Mouse (Mus musculus) E14TG2a.4 (cell line): ENCODE data around the gene Vmn1r231.

Source experiments
- H3K27me3 ChIP-seq: 2 replicates; pipeline ENCODE4 v1.6.1; 2014; ENCODE audit warnings: low read length, control low read depth; ENCODE audit not compliant: insufficient read depth
- H3K36me3 ChIP-seq: 2 replicates; pipeline ENCODE4 v1.6.1; 2014; ENCODE audit warnings: low read length, control low read depth; ENCODE audit not compliant: insufficient read depth
- H3K4me1 ChIP-seq: replicated peaks from 2 replicates; pipeline ENCODE4 v1.6.1; 2014; ENCODE audit warnings: low read depth, low read length, control low read depth
- H3K4me3 ChIP-seq: replicated peaks from 2 replicates; pipeline ENCODE4 v1.5.1; 2014; ENCODE audit warnings: mild to moderate bottlenecking, low read length
- H3K9me3 ChIP-seq: 2 replicates; pipeline ENCODE4 v1.6.1; 2014; ENCODE audit warnings: low read length, control low read depth
- CTCF ChIP-seq: conservative IDR thresholded peaks from 2 replicates; pipeline ENCODE4 v1.5.1; 2014; ENCODE audit warnings: low read length
- NANOG ChIP-seq: IDR thresholded peaks from 2 replicates; pipeline ENCODE4 v1.6.1; 2014; ENCODE audit warnings: borderline replicate concordance, low read length, mixed read lengths
- POU5F1 ChIP-seq: IDR thresholded peaks from 2 replicates; pipeline ENCODE4 v1.6.1; 2014; ENCODE audit warnings: low read length, borderline replicate concordance

The Vmn1r231 gene

DNA sequence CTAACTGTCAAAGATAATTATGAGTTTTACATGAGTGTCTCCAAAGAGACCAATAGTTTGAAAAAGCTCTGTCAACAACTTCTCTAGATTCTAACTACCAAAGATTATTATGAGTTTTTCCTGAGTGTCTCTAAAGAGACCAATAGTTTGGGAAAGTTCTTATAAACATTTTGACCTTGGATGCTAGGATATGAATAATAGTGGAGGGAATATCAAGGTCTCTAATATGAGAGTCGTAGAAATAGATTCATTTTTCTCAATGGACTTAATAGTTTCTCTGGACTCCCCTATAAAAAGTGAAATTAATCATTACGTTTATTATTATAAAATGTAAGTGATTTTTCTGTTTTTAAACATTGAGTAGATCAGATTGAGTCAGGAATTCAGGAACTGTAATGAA is at the start of gene Vmn1r231:
TSS of gene Vmn1r231 (minus strand) at position 101 of the 400 bp plus-strand sequence.
- Histone ChIP-seq H3K4me3 (no peak within 1 kb of the TSS), H3K9me3 (no peaks in the 10 kb centered on the region; the same call in 1 of the 2 replicates), H3K27me3 (no peaks in the 10 kb centered on the region), H3K36me3 (no peaks in the 10 kb centered on the region), H3K4me1 (no peaks in the 10 kb centered on the region)
- no peak for TF ChIP-seq CTCF
- TF ChIP-seq NANOG = no peak
- no peak for TF ChIP-seq POU5F1

GRCm38 (mm10) chr17:20946636-20947035 is 41.7 kb upstream of the Vmn1r231 start:
- peaks cover 45% of the 10 kb centered on the region for H3K4me1 ChIP-seq
- peaks cover 7% of the 10 kb centered on the region; the same call in 1 of the 2 replicates for H3K9me3 ChIP-seq
- H3K36me3 ChIP-seq = peaks cover 33% of the 10 kb centered on the region
- H3K27me3 ChIP-seq = no peaks in the 10 kb centered on the region
- peak overlapping the region; percentile 91 for H3K4me3 ChIP-seq
- no peak for TF ChIP-seq CTCF
- TF ChIP-seq POU5F1 = no peak
- no peak for TF ChIP-seq NANOG

- H3K4me1 ChIP-seq = peaks cover 45% of the 10 kb centered on the region
- H3K27me3 ChIP-seq = no peaks in the 10 kb centered on the region
- peak overlapping the region; percentile 91 for H3K4me3 ChIP-seq
- no peak for TF ChIP-seq CTCF
- no peak for TF ChIP-seq NANOG
- no peak for TF ChIP-seq POU5F1
- H3K9me3 ChIP-seq = peaks cover 7% of the 10 kb centered on the region; the same call in 1 of the 2 replicates
- H3K36me3 ChIP-seq = peaks cover 28% of the 10 kb centered on the region
These were observed 41.2 kb upstream of the Vmn1r231 start for GRCm38 (mm10) chr17:20946026-20946565.

DNA sequence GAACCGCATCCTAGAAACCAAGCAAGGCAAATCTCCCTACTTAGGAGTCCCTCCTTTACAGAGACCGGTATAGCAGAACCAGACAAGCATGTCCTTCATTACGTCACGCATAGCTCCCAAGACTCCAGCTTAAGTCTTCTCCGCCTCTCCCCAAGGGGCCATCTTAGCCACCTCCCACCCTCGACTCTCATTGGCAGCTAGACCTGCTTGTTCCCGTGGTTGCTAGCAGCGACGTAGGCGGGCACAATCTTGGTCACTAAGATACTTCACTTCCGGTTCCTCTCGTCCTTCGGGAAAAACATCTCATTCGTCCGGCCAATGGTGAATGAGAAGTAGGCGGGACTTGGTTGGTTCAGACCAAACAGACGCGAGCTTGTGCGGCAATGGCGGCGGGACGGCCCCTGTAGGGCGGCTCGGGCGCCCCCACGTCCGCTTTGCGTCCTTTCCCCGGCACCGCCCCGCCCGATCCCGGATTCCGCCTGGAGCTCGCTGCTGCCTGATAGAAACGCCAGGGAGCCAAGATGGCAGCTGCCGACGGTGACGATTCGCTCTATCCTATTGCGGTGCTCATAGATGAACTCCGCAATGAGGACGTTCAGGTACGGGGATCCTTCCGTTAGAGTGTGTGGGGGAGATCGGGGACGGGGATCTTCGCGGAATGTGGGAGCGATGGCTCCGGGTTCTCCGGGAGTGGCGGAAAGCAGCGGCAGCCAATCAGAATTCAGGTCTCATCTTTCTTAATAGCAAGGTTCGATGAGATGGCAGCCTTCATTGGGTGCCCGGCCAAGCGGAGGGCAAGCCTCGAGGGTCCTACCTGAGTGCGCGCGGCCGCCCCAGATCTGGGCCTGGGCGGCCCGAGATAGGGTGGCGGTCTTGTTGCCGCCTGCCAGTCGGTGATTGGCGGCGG is 40.3 kb upstream of the Vmn1r231 start, which contains the start of gene Ppp2r1a:
TSS of gene Ppp2r1a (plus strand) at position 327 of the 907 bp plus-strand sequence.
- H3K27me3 ChIP-seq = no peaks in the 10 kb centered on the region
- TF ChIP-seq POU5F1 = no peak
- TF ChIP-seq NANOG = no peak
- TF ChIP-seq CTCF = no peak
- H3K9me3 ChIP-seq = peaks cover 7% of the 10 kb centered on the region; the same call in 1 of the 2 replicates

DNA sequence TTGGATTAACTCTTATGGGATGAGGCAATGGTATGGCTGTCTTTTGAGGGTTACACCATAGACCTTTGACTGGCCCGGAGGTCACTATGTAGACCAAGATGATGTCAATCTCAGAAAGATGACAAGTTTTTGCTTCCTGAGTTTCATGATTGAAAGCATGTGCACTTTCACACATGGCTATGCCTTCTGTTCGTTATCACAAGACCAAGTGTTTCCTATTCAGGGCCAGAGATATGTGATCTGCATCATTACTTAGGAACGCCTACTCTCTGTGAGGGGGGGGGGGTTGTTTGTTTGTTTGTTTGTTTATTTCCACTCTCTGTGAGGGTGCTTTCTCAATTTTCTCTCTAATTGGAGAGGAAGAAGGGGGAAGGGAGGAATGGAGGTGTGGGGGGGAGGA is 39.3 kb upstream of the Vmn1r231 start:
- H3K4me3 ChIP-seq = peak overlapping the region; percentile 91
- H3K27me3 ChIP-seq = no peaks in the 10 kb centered on the region
- peaks cover 7% of the 10 kb centered on the region; the same call in 1 of the 2 replicates for H3K9me3 ChIP-seq
- H3K4me1 ChIP-seq = peaks cover 31% of the 10 kb centered on the region
- TF ChIP-seq CTCF (no peak), NANOG (no peak), POU5F1 (no peak)
- peaks cover 11% of the 10 kb centered on the region; the same call in 1 of the 2 replicates for H3K36me3 ChIP-seq

More for the DNA sequence above, 40.3 kb upstream of the Vmn1r231 start, which contains the start of gene Ppp2r1a:
- Histone ChIP-seq H3K4me1 (peaks cover 39% of the 10 kb centered on the region), H3K4me3 (peak within 1 kb of the TSS; percentile 91), H3K36me3 (peaks cover 21% of the 10 kb centered on the region; the same call in 1 of the 2 replicates)

DNA sequence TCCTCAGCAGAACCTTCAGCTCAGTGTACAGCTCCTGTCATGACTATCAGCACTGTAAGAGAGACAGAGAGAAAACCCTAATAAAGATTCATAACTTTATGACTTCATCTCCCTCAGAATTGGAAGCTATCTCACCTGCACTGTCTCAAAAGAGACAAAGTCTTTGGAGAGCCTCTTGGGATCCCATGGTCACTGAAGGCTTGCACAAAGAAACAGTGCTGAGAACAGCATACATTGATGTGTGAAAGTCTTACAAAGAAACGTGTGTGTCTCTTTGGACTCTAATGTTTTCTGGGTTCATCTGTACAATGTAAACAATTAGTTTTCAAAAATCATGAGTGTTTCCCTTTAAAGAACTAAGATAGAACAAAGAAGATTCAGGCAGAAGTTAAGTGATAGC is 14.7 kb upstream of the Vmn1r231 start, which contains the start of gene Vmn1r232:
TSS of gene Vmn1r232 (minus strand) at position 101 of the 400 bp plus-strand sequence.
- TF ChIP-seq CTCF = no peak
- TF ChIP-seq POU5F1 = no peak
- TF ChIP-seq NANOG = no peak
- Histone ChIP-seq H3K27me3 (no peaks in the 10 kb centered on the region), H3K4me1 (no peaks in the 10 kb centered on the region), H3K36me3 (no peaks in the 10 kb centered on the region), H3K4me3 (no peak within 1 kb of the TSS), H3K9me3 (no peaks in the 10 kb centered on the region)

GRCm38 (mm10) chr17:20840144-20840543 is 64.7 kb downstream of the Vmn1r231 start, which contains the start of gene Vmn1r230:
Vmn1r230 (plus strand) TSS chr17:20840444.
- no peaks in the 10 kb centered on the region for H3K36me3 ChIP-seq
- no peaks in the 10 kb centered on the region for H3K4me1 ChIP-seq
- no peak for TF ChIP-seq NANOG
- TF ChIP-seq CTCF = no peak
- H3K4me3 ChIP-seq = no peak within 1 kb of the TSS
- H3K27me3 ChIP-seq = no peaks in the 10 kb centered on the region
- H3K9me3 ChIP-seq = no peaks in the 10 kb centered on the region
